Mouse (Mus musculus): ENCODE measurements at regions not wholly inside any gene's neighbourhood (a gene's known extent, or its start where the extent isn't known, plus 50 kb on each side); places are given as distances from the start of the nearest gene placed in this dataset.

DNA sequence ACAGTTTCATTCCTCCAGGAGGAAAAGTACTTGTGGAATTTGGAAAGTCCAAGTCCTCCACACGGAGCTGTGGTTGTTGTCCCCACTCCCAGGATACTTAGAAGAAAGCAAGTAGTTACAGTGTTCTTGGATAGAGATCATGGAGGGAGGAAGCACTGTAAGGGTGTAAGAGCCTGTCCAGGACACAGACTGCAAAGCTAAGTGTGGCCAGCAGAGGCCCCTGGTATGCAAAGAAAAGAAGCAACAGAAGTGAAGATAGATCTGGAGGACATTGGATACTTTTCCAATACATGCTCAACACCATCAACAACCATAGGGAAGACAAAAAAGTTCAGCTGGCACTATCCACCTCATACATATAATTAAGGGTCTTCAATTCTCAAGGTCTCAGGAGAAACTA lies 197.4 kb downstream of the Meis1 start:
- Histone ChIP-seq H3K79me2 (replicated peaks; ENCODE audit: control insufficient read depth, insufficient read depth, low read length) (no peaks in the 10 kb centered on the region), H3K4me1 (ENCODE audit: control insufficient read depth, insufficient read depth, low read length) (no peaks in the 10 kb centered on the region), H3K27ac (no peak overlapping the region), H3K27me3 (ENCODE audit: control insufficient read depth, insufficient read depth, low read length) (no peaks in the 10 kb centered on the region), H3K4me3 (no peak overlapping the region), H3K36me3 (ENCODE audit: control insufficient read depth, insufficient read depth, low read length) (no peaks in the 10 kb centered on the region), H3K9ac (ENCODE audit: low read depth, low read length) (no peak overlapping the region)
- intact Hi-C loops (cut with DNase I), result loop anchor here (5.0 kb wide), 1 partner anchor 206 kb away; no protein-coding TSS in a partner anchor
- TF ChIP-seq CTCF (IDR thresholded peaks at IDR 0.05), result peak; percentile 71
- no peak for TF ChIP-seq POLR2A (IDR thresholded peaks at IDR 0.05; ENCODE audit: insufficient read depth, low read depth, low read length)
- 38% methylated on average over 1 of the region's 1 CpGs for WGBS
- DNase-seq, result peak; percentile 16 to 34

DNA sequence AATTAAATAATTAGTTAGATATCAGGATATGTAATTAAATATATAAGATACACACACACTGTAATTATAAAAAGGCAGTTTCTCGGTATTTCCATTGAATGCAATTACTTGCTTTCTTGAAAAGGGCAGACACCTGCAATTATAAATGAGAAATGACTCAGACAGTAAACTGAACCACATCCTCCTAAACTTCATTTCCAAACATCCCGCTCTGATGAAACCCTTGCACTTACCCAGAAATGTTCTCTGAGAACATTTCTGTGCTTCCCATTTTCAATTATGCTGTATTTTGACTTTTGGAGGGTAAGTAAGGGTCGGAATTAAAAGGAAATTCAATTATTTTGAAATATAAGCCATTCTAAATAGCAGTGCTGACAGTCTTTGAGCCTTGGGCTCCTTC lies 204.7 kb downstream of the Meis1 start:
- WGBS, result 88% methylated on average over 3 of the region's 3 CpGs
- no peaks in the 10 kb centered on the region for H3K79me2 ChIP-seq (replicated peaks; ENCODE audit: control insufficient read depth, insufficient read depth, low read length)
- H3K36me3 ChIP-seq (ENCODE audit: control insufficient read depth, insufficient read depth, low read length), result no peaks in the 10 kb centered on the region
- H3K4me1 ChIP-seq (ENCODE audit: control insufficient read depth, insufficient read depth, low read length), result no peaks in the 10 kb centered on the region
- no peak for TF ChIP-seq CTCF (IDR thresholded peaks at IDR 0.05)
- TF ChIP-seq POLR2A (IDR thresholded peaks at IDR 0.05; ENCODE audit: insufficient read depth, low read depth, low read length), result no peak
- TF ChIP-seq EP300 (IDR thresholded peaks at IDR 0.05; ENCODE audit: insufficient read depth, low read depth, low read length), result no peak
- H3K27ac ChIP-seq, result no peak overlapping the region
- H3K27me3 ChIP-seq (ENCODE audit: control insufficient read depth, insufficient read depth, low read length), result no peaks in the 10 kb centered on the region
- H3K9ac ChIP-seq (ENCODE audit: low read depth, low read length), result no peak overlapping the region
- DNase-seq, result no peak
- intact Hi-C loops (cut with DNase I), result no loop called here
- no peak overlapping the region for H3K4me3 ChIP-seq

DNA sequence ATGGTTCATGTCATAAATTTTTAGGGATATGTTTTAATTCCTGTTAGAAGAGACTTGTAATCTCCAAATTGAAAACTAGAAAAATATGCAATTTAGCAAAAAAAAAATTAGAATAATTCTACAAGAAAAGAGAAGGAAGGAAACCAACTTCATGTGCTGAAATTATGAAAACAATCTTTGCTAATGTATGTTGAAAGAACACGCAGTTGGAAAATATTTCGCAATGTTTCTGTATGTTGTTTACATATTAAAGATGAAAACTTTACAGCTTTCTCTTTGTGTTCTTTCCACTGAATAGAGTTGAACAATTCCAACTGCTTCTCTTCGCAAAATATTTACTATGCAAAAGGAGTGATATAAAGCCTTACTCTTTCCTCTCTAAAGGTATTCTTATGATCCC lies 251.3 kb downstream of the Meis1 start:
- Histone ChIP-seq H3K27ac (no peak overlapping the region), H3K4me3 (no peak overlapping the region), H3K4me1 (ENCODE audit: control insufficient read depth, insufficient read depth, low read length) (no peaks in the 10 kb centered on the region), H3K9ac (ENCODE audit: low read depth, low read length) (no peak overlapping the region), H3K36me3 (ENCODE audit: control insufficient read depth, insufficient read depth, low read length) (no peaks in the 10 kb centered on the region), H3K27me3 (ENCODE audit: control insufficient read depth, insufficient read depth, low read length) (no peaks in the 10 kb centered on the region), H3K79me2 (replicated peaks; ENCODE audit: control insufficient read depth, insufficient read depth, low read length) (no peaks in the 10 kb centered on the region)
- WGBS, result 92% methylated on average over 3 of the region's 3 CpGs
- DNase-seq, result no peak
- TF ChIP-seq CTCF (IDR thresholded peaks at IDR 0.05), result no peak
- no peak for TF ChIP-seq EP300 (IDR thresholded peaks at IDR 0.05; ENCODE audit: insufficient read depth, low read depth, low read length)
- TF ChIP-seq POLR2A (IDR thresholded peaks at IDR 0.05; ENCODE audit: insufficient read depth, low read depth, low read length), result no peak
- intact Hi-C loops (cut with DNase I), result no loop called here

DNA sequence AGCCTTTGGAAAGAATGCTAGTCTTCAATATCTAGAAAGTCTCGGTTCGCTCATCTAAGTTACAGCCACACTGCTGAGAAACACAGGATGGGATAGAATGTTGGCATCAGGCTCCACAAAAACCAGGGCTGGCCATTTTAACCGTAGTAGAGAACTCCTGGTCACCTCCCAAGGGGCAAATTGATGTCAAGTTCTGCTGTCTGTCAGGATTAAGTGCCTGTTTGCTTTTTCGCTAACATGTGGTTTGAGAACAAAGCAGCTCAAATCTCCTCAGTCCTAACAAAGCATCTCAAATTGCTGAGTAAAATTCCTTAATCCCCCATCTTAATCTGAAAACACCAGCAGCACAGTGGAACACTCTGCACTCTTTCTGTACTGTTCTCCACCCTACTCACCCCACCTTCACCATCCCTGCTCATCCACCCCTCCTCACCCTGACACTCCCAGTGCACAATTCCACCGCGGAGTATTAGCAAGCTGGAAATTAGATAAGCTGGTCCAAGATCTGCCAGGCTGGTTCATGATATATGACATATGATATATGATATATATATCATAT lies 252.2 kb downstream of the Meis1 start:
- WGBS, result 78% methylated on average over 6 of the region's 6 CpGs

DNA sequence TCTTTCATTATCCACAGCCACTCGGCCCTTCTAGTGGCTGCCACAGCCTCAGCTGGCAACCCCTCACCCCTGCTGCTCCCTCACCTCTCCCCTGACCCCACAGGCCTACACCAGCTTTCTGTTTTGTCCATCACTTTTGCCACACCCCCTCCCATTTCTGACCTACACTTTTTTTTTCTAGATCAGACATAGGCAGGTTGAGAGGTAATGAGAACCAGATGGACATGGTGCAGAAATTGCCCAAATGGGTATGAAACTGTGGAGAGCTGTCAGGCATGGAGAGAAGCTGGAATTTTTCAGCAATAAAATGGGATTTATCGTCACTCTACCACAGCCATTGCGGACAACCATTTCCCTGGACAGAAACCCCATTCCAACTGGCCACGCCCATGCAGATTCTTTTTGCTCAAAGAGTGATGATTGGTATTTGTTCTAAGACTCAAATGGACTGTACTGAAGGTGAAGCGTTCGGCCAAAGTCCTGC lies 260.2 kb downstream of the Meis1 start:
- Histone ChIP-seq H3K36me3 (ENCODE audit: control insufficient read depth, insufficient read depth, low read length) (no peaks in the 10 kb centered on the region), H3K27me3 (ENCODE audit: control insufficient read depth, insufficient read depth, low read length) (no peaks in the 10 kb centered on the region), H3K9ac (ENCODE audit: low read depth, low read length) (no peak overlapping the region), H3K4me1 (ENCODE audit: control insufficient read depth, insufficient read depth, low read length) (no peaks in the 10 kb centered on the region), H3K4me3 (no peak overlapping the region), H3K27ac (no peak overlapping the region), H3K79me2 (replicated peaks; ENCODE audit: control insufficient read depth, insufficient read depth, low read length) (no peaks in the 10 kb centered on the region)
- intact Hi-C loops (cut with DNase I), result no loop called here
- no peak for DNase-seq
- TF ChIP-seq CTCF (IDR thresholded peaks at IDR 0.05), result no peak
- TF ChIP-seq EP300 (IDR thresholded peaks at IDR 0.05; ENCODE audit: insufficient read depth, low read depth, low read length), result no peak
- TF ChIP-seq POLR2A (IDR thresholded peaks at IDR 0.05; ENCODE audit: insufficient read depth, low read depth, low read length), result no peak
- WGBS, result 77% methylated on average over 6 of the region's 6 CpGs

More for the DNA sequence above, 252.2 kb downstream of the Meis1 start:
- H3K27me3 ChIP-seq (ENCODE audit: control insufficient read depth, insufficient read depth, low read length), result no peaks in the 10 kb centered on the region
- H3K36me3 ChIP-seq (ENCODE audit: control insufficient read depth, insufficient read depth, low read length), result no peaks in the 10 kb centered on the region
- no peak for TF ChIP-seq CTCF (IDR thresholded peaks at IDR 0.05)
- TF ChIP-seq EP300 (IDR thresholded peaks at IDR 0.05; ENCODE audit: insufficient read depth, low read depth, low read length), result no peak
- TF ChIP-seq POLR2A (IDR thresholded peaks at IDR 0.05; ENCODE audit: insufficient read depth, low read depth, low read length), result no peak
- H3K27ac ChIP-seq, result no peak overlapping the region
- no peaks in the 10 kb centered on the region for H3K4me1 ChIP-seq (ENCODE audit: control insufficient read depth, insufficient read depth, low read length)
- H3K9ac ChIP-seq (ENCODE audit: low read depth, low read length), result no peak overlapping the region
- H3K79me2 ChIP-seq (replicated peaks; ENCODE audit: control insufficient read depth, insufficient read depth, low read length), result no peaks in the 10 kb centered on the region
- H3K4me3 ChIP-seq, result no peak overlapping the region
- no peak for DNase-seq
- intact Hi-C loops (cut with DNase I), result no loop called here

DNA sequence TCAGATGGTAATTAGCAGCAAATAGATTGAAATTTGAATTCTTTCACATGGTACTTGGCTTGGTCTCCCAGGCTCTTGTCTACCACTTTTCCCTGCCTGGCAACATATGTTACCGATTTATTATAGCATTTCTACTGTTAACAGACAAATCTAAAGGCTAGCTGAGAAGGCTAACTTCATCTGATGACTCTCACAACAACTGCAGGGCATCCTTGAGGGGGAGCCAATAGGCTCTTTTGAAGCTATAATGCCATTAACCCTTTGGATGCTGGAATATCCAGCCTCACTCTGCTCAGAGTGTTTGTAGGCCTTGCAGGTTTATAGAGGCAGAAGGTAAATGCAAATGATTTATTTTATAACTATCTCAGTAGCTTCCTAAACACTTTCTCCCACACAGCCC lies 262.2 kb downstream of the Meis1 start:
- Histone ChIP-seq H3K4me3 (no peak overlapping the region), H3K4me1 (ENCODE audit: control insufficient read depth, insufficient read depth, low read length) (no peaks in the 10 kb centered on the region), H3K36me3 (ENCODE audit: control insufficient read depth, insufficient read depth, low read length) (no peaks in the 10 kb centered on the region), H3K79me2 (replicated peaks; ENCODE audit: control insufficient read depth, insufficient read depth, low read length) (no peaks in the 10 kb centered on the region), H3K27ac (no peak overlapping the region), H3K9ac (ENCODE audit: low read depth, low read length) (no peak overlapping the region), H3K27me3 (ENCODE audit: control insufficient read depth, insufficient read depth, low read length) (no peaks in the 10 kb centered on the region)
- 61% methylated on average over 1 of the region's 1 CpGs for WGBS
- intact Hi-C loops (cut with DNase I), result no loop called here
- DNase-seq, result no peak
- no peak for TF ChIP-seq POLR2A (IDR thresholded peaks at IDR 0.05; ENCODE audit: insufficient read depth, low read depth, low read length)
- TF ChIP-seq CTCF (IDR thresholded peaks at IDR 0.05), result no peak
- no peak for TF ChIP-seq EP300 (IDR thresholded peaks at IDR 0.05; ENCODE audit: insufficient read depth, low read depth, low read length)
